Mouse (Mus musculus) forebrain, embryonic 16.5 days (tissue): ENCODE data around the gene Ccnb1ip1. TPM values are rescaled to one million over a fixed set of nuclear protein-coding genes. Genes with fewer than 3 reads are reported as not detected.

ENCODE experiments used
- ATAC-seq: fragments of 200-750 bp; cut with Nextera tagmentation; 2 replicates; pipeline ENCODE4 v1.8.0; 2017; ENCODE audit warnings: mild to moderate bottlenecking, moderate library complexity
- H3K27ac ChIP-seq: fragments of 300-500 bp; sonication (generic); 2 replicates; pipeline ENCODE4 v1.5.1; 2014; ENCODE audit warnings: low read length, control low read depth
- H3K27me3 ChIP-seq: fragments of 300-500 bp; sonication (generic); replicated peaks from 2 replicates; pipeline ENCODE4 v1.6.1; 2014; ENCODE audit warnings: low read length; ENCODE audit not compliant: control insufficient read depth, insufficient read depth
- H3K36me3 ChIP-seq: fragments of 300-500 bp; sonication (generic); 2 replicates; pipeline ENCODE4 v1.6.1; 2014; ENCODE audit not compliant: control insufficient read depth, insufficient read depth
- H3K4me1 ChIP-seq: fragments of 300-500 bp; sonication (generic); replicated peaks from 2 replicates; pipeline ENCODE4 v1.6.1; 2014; ENCODE audit warnings: low read length; ENCODE audit not compliant: control insufficient read depth, insufficient read depth
- H3K4me2 ChIP-seq: fragments of 300-500 bp; sonication (generic); 2 replicates; pipeline ENCODE4 v1.6.1; 2014; ENCODE audit warnings: mild to moderate bottlenecking, low read length, control low read depth
- H3K4me3 ChIP-seq: fragments of 300-500 bp; sonication (generic); replicated peaks from 2 replicates; pipeline ENCODE4 v1.5.1; 2014; ENCODE audit warnings: mild to moderate bottlenecking, low read length, control low read depth
- H3K9ac ChIP-seq: fragments of 300-500 bp; sonication (generic); replicated peaks from 2 replicates; pipeline ENCODE4 v1.6.1; 2014; ENCODE audit warnings: low read depth, low read length, control low read depth
- H3K9me3 ChIP-seq: fragments of 300-500 bp; sonication (generic); 2 replicates; pipeline ENCODE4 v1.6.1; 2016; ENCODE audit warnings: low read length; ENCODE audit not compliant: control insufficient read depth
- WGBS: fragments of 180-500 bp; shearing (Covaris S2); extraction: QIAGEN DNeasy Blood & Tissue Kit; methylation state at CpG from one replicate; pipeline ENCODE4 v1.1.7; 2014; 5-methylcytosine and 5-hydroxymethylcytosine counted together
- polyA plus RNA-seq: library from polyadenylated mRNA; unstranded; fragments of >200 nt; fragmentation: Nextera tagmentation; extraction: Ambion mirVana; gene quantifications from 2 replicates; pipeline ENCODE4 v1.2.1, GENCODE M21; 2015

Gene Ccnb1ip1
- polyA plus RNA-seq, 1 experiment from 2014 or later = not detected

DNA sequence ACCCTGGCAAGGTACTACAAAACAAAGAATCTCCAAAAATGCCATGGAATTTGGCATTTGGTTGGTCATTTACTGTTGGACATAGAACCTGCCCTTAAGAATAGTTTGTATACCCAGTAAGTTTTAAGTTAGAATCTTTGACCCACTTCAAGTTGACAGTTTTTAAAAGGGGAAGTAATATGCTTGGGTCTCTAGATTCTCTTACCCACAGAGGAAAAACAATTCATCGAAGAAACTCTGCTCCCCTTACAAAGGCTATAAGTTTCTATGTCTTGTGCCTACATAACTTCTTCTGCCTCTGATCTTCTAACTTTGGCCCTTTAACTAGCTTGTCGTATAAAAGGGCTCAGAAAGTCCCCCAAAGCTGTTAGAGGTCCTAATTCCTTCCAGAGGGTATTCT, 67.2 kb downstream of the Ccnb1ip1 start:
- Histone ChIP-seq H3K9me3 (no peaks in the 10 kb centered on the region), H3K4me3 (no peak overlapping the region), H3K27me3 (no peaks in the 10 kb centered on the region), H3K4me1 (no peaks in the 10 kb centered on the region), H3K9ac (no peak overlapping the region), H3K36me3 (no peaks in the 10 kb centered on the region), H3K4me2 (no peak overlapping the region), H3K27ac (no peak overlapping the region)
- no peak for ATAC-seq
- WGBS = 75% methylated on average over 2 of the region's 2 CpGs

Other genes with a start within 250 kb of the Ccnb1ip1 start
- not detected in 2 replicates for gene Olfr744, start 192.9 kb downstream of the Ccnb1ip1 start, polyA plus RNA-seq
- gene Olfr745, start 168.3 kb downstream of the Ccnb1ip1 start, polyA plus RNA-seq = not detected in 2 replicates
- not detected in 2 replicates for gene Olfr746, start 160.6 kb downstream of the Ccnb1ip1 start, polyA plus RNA-seq
- gene Olfr747, start 114.5 kb downstream of the Ccnb1ip1 start, polyA plus RNA-seq = not detected in 2 replicates
- gene Olfr748, start 100.4 kb downstream of the Ccnb1ip1 start, polyA plus RNA-seq = not detected in 2 replicates
- not detected in 2 replicates for gene Olfr749, start 62.6 kb downstream of the Ccnb1ip1 start, polyA plus RNA-seq
- 124 and 132 TPM in 2 replicates for gene Ttc5, start 22.2 kb downstream of the Ccnb1ip1 start, polyA plus RNA-seq
- 53.3 and 56.7 TPM in 2 replicates for gene Parp2, start 109 bp upstream of the Ccnb1ip1 start, polyA plus RNA-seq
- 1.1 and 2.2 TPM in 2 replicates for gene Tep1, start 62.8 kb upstream of the Ccnb1ip1 start, polyA plus RNA-seq
- gene Klhl33, start 89.8 kb upstream of the Ccnb1ip1 start, polyA plus RNA-seq = 0.31 and 0.68 TPM in 2 replicates
- 140 and 146 TPM in 2 replicates for gene Osgep, start 117.2 kb upstream of the Ccnb1ip1 start, polyA plus RNA-seq
- gene Apex1, start 117.2 kb upstream of the Ccnb1ip1 start, polyA plus RNA-seq = 265 and 283 TPM in 2 replicates
- 100 and 101 TPM in 2 replicates for gene Pip4p1, start 123.1 kb upstream of the Ccnb1ip1 start, polyA plus RNA-seq
- 15.8 and 17.2 TPM in 2 replicates for gene Pnp, start 123.3 kb upstream of the Ccnb1ip1 start, polyA plus RNA-seq
- 3.2 TPM in 1 of 2 replicates, not detected in the other for gene Gm49342, start 136.8 kb upstream of the Ccnb1ip1 start, polyA plus RNA-seq
- 0.47 and 0.63 TPM in 2 replicates for gene Pnp2, start 148.3 kb upstream of the Ccnb1ip1 start, polyA plus RNA-seq
- not detected in 2 replicates for gene Rnase10, start 200.0 kb upstream of the Ccnb1ip1 start, polyA plus RNA-seq
- gene Rnase9, start 234.1 kb upstream of the Ccnb1ip1 start, polyA plus RNA-seq = not detected in 2 replicates
- not detected in 2 replicates for gene Rnase11, start 242.4 kb upstream of the Ccnb1ip1 start, polyA plus RNA-seq
- not detected in 2 replicates for gene Rnase12, start 249.9 kb upstream of the Ccnb1ip1 start, polyA plus RNA-seq